Mouse (Mus musculus): Measurements from ENCODE around the gene Gm6169. TPM values are rescaled to one million over a fixed set of nuclear protein-coding genes. Genes with fewer than 3 reads are reported as not detected.
"Not testable (repeated sequence)": the region's sequence is repeated elsewhere in the genome, so short reads cannot be mapped to it uniquely, and the experiment has no call there.

Gene Gm6169
- polyA plus RNA-seq, 1 experiment from 2014 or later: 6.0 TPM

- H3K36me3 ChIP-seq (ENCODE audit: insufficient read depth, low read length): no peaks in the 10 kb centered on the region
- H3K4me2 ChIP-seq (replicated peaks; ENCODE audit: low read depth, low read length): no peak overlapping the region
- no peak for DNase-seq (ENCODE audit: low spot score)
- TF ChIP-seq CTCF (IDR thresholded peaks at IDR 0.05) (no peak), EP300 (IDR thresholded peaks at IDR 0.05) (no peak)
- no peaks in the 10 kb centered on the region for H3K4me1 ChIP-seq (ENCODE audit: insufficient read depth, low read depth, low read length)
- H3K9me3 ChIP-seq (ENCODE audit: low read length): no peaks in the 10 kb centered on the region
- no peaks in the 10 kb centered on the region for H3K27me3 ChIP-seq (replicated peaks; ENCODE audit: insufficient read depth, low read length)
- no peak overlapping the region for H3K9ac ChIP-seq (replicated peaks; ENCODE audit: low read depth)
- H3K27ac ChIP-seq (ENCODE audit: low read length): no peak overlapping the region
- 71% methylated on average over 3 of the region's 3 CpGs for WGBS
- H3K4me3 ChIP-seq (ENCODE audit: low read depth, low read length): no peak overlapping the region
- ATAC-seq: no peak
These were observed 22.3 kb upstream of the Gm6169 start for GRCm38 (mm10) chr13:97121341-97121740.

- DNase-seq (ENCODE audit: low spot score): no peak
- Histone ChIP-seq H3K4me2 (replicated peaks; ENCODE audit: low read depth, low read length) (no peak overlapping the region), H3K27me3 (replicated peaks; ENCODE audit: insufficient read depth, low read length) (no peaks in the 10 kb centered on the region), H3K27ac (ENCODE audit: low read length) (no peak overlapping the region), H3K4me1 (ENCODE audit: insufficient read depth, low read depth, low read length) (no peaks in the 10 kb centered on the region), H3K9ac (replicated peaks; ENCODE audit: low read depth) (no peak overlapping the region), H3K9me3 (ENCODE audit: low read length) (no peaks in the 10 kb centered on the region), H3K36me3 (ENCODE audit: insufficient read depth, low read length) (no peaks in the 10 kb centered on the region), H3K4me3 (ENCODE audit: low read depth, low read length) (no peak overlapping the region)
- no peak for TF ChIP-seq CTCF (IDR thresholded peaks at IDR 0.05)
- no peak for TF ChIP-seq EP300 (IDR thresholded peaks at IDR 0.05)
- 71% methylated on average over 4 of the region's 4 CpGs for WGBS
- ATAC-seq: no peak
These were observed 10.0 kb upstream of the Gm6169 start for GRCm38 (mm10) chr13:97109046-97109445.

- H3K9ac ChIP-seq (replicated peaks; ENCODE audit: low read depth); H3K27me3 ChIP-seq (replicated peaks; ENCODE audit: insufficient read depth, low read length); DNase-seq (ENCODE audit: low spot score); H3K27ac ChIP-seq (ENCODE audit: low read length); ATAC-seq; H3K4me1 ChIP-seq (ENCODE audit: insufficient read depth, low read depth, low read length); H3K4me2 ChIP-seq (replicated peaks; ENCODE audit: low read depth, low read length); H3K4me3 ChIP-seq (ENCODE audit: low read depth, low read length); H3K9me3 ChIP-seq (ENCODE audit: low read length); H3K36me3 ChIP-seq (ENCODE audit: insufficient read depth, low read length): not testable (repeated sequence)
- WGBS: 88% methylated on average over 4 of the region's 4 CpGs
These were observed 8.7 kb upstream of the Gm6169 start for GRCm38 (mm10) chr13:97107721-97108120.

- DNase-seq (ENCODE audit: low spot score) (peak; percentile 19), ATAC-seq (no peak)
- Histone ChIP-seq H3K9ac (replicated peaks; ENCODE audit: low read depth) (no peak overlapping the region), H3K4me3 (ENCODE audit: low read depth, low read length) (no peak overlapping the region), H3K4me1 (ENCODE audit: insufficient read depth, low read depth, low read length) (no peaks in the 10 kb centered on the region), H3K9me3 (ENCODE audit: low read length) (no peaks in the 10 kb centered on the region), H3K27ac (ENCODE audit: low read length) (no peak overlapping the region), H3K27me3 (replicated peaks; ENCODE audit: insufficient read depth, low read length) (no peaks in the 10 kb centered on the region), H3K4me2 (replicated peaks; ENCODE audit: low read depth, low read length) (no peak overlapping the region), H3K36me3 (ENCODE audit: insufficient read depth, low read length) (no peaks in the 10 kb centered on the region)
- WGBS: 66% methylated on average over 7 of the region's 7 CpGs
- TF ChIP-seq CTCF (IDR thresholded peaks at IDR 0.05) (no peak), EP300 (IDR thresholded peaks at IDR 0.05) (no peak)
These were observed 6.0 kb upstream of the Gm6169 start for GRCm38 (mm10) chr13:97104996-97105395.

- DNase-seq (ENCODE audit: low spot score) (no peak), ATAC-seq (no peak)
- H3K4me1 ChIP-seq (ENCODE audit: insufficient read depth, low read depth, low read length): no peaks in the 10 kb centered on the region
- WGBS: 75% methylated on average over 4 of the region's 4 CpGs
- no peak overlapping the region for H3K27ac ChIP-seq (ENCODE audit: low read length)
- H3K9ac ChIP-seq (replicated peaks; ENCODE audit: low read depth): no peak overlapping the region
- H3K4me2 ChIP-seq (replicated peaks; ENCODE audit: low read depth, low read length): no peak overlapping the region
- H3K4me3 ChIP-seq (ENCODE audit: low read depth, low read length): no peak overlapping the region
- no peaks in the 10 kb centered on the region for H3K36me3 ChIP-seq (ENCODE audit: insufficient read depth, low read length)
- H3K9me3 ChIP-seq (ENCODE audit: low read length): no peaks in the 10 kb centered on the region
- no peaks in the 10 kb centered on the region for H3K27me3 ChIP-seq (replicated peaks; ENCODE audit: insufficient read depth, low read length)
- TF ChIP-seq EP300 (IDR thresholded peaks at IDR 0.05) (no peak), CTCF (IDR thresholded peaks at IDR 0.05) (0 out of 2 replicates have a peak, but pooled peaks have one; percentile 4)
These were observed 3.3 kb downstream of the Gm6169 start for GRCm38 (mm10) chr13:97095726-97096125.

- H3K4me3 ChIP-seq (ENCODE audit: low read depth, low read length): no peak overlapping the region
- H3K9ac ChIP-seq (replicated peaks; ENCODE audit: low read depth): no peak overlapping the region
- no peaks in the 10 kb centered on the region for H3K27me3 ChIP-seq (replicated peaks; ENCODE audit: insufficient read depth, low read length)
- H3K9me3 ChIP-seq (ENCODE audit: low read length): no peaks in the 10 kb centered on the region
- no peak overlapping the region for H3K27ac ChIP-seq (ENCODE audit: low read length)
- 90% methylated on average over 3 of the region's 3 CpGs for WGBS
- no peak for TF ChIP-seq EP300 (IDR thresholded peaks at IDR 0.05)
- TF ChIP-seq CTCF (IDR thresholded peaks at IDR 0.05): no peak
- ATAC-seq (no peak), DNase-seq (ENCODE audit: low spot score) (no peak)
- no peaks in the 10 kb centered on the region for H3K36me3 ChIP-seq (ENCODE audit: insufficient read depth, low read length)
- H3K4me2 ChIP-seq (replicated peaks; ENCODE audit: low read depth, low read length): no peak overlapping the region
- no peaks in the 10 kb centered on the region for H3K4me1 ChIP-seq (ENCODE audit: insufficient read depth, low read depth, low read length)
These were observed 10.9 kb downstream of the Gm6169 start for GRCm38 (mm10) chr13:97088183-97088582.

- H3K4me1 ChIP-seq (ENCODE audit: insufficient read depth, low read depth, low read length): no peaks in the 10 kb centered on the region
- H3K9ac ChIP-seq (replicated peaks; ENCODE audit: low read depth): no peak overlapping the region
- H3K9me3 ChIP-seq (ENCODE audit: low read length): no peaks in the 10 kb centered on the region
- WGBS: 94% methylated on average over 6 of the region's 6 CpGs
- no peaks in the 10 kb centered on the region for H3K27me3 ChIP-seq (replicated peaks; ENCODE audit: insufficient read depth, low read length)
- DNase-seq (ENCODE audit: low spot score): no peak
- no peak for TF ChIP-seq CTCF (IDR thresholded peaks at IDR 0.05)
- TF ChIP-seq EP300 (IDR thresholded peaks at IDR 0.05): no peak
- H3K4me2 ChIP-seq (replicated peaks; ENCODE audit: low read depth, low read length): no peak overlapping the region
- no peak overlapping the region for H3K4me3 ChIP-seq (ENCODE audit: low read depth, low read length)
- no peak for ATAC-seq
- H3K27ac ChIP-seq (ENCODE audit: low read length): no peak overlapping the region
- no peaks in the 10 kb centered on the region for H3K36me3 ChIP-seq (ENCODE audit: insufficient read depth, low read length)
These were observed 11.6 kb downstream of the Gm6169 start for GRCm38 (mm10) chr13:97087421-97087820.
